Mouse (Mus musculus) hindbrain, embryonic 14.5 days (tissue): ENCODE measurements around the gene Il4. TPM values are rescaled to one million over a fixed set of nuclear protein-coding genes. Genes with fewer than 3 reads are reported as not detected.

ENCODE experiments used
- ATAC-seq: fragments of 200-750 bp; cut with Nextera tagmentation; 2 replicates; pipeline ENCODE4 v1.8.0; 2017; ENCODE audit warnings: moderate number of reproducible peaks, mild to moderate bottlenecking, moderate TSS enrichment, moderate library complexity; ENCODE audit not compliant: low FRiP score
- DNase-seq: peaks from one replicate; pipeline ENCODE4 v3.0.0-alpha.2; 2015; ENCODE audit warnings: low spot score
- H3K27ac ChIP-seq: fragments of 300-500 bp; sonication (generic); 2 replicates; pipeline ENCODE4 v1.5.1; 2014; ENCODE audit warnings: mild to moderate bottlenecking, moderate library complexity
- H3K27me3 ChIP-seq: fragments of 300-500 bp; sonication (generic); 2 replicates; pipeline ENCODE4 v1.6.1; 2014; ENCODE audit warnings: mild to moderate bottlenecking, low read length, mixed read lengths; ENCODE audit not compliant: control insufficient read depth, insufficient read depth
- H3K36me3 ChIP-seq: fragments of 300-500 bp; sonication (generic); replicated peaks from 2 replicates; pipeline ENCODE4 v1.6.1; 2014; ENCODE audit not compliant: control insufficient read depth, insufficient read depth
- H3K4me1 ChIP-seq: fragments of 300-500 bp; sonication (generic); replicated peaks from 2 replicates; pipeline ENCODE4 v1.6.1; 2014; ENCODE audit warnings: antibody characterized with exemption, low read length, mixed read lengths; ENCODE audit not compliant: control insufficient read depth, insufficient read depth
- H3K4me2 ChIP-seq: fragments of 300-500 bp; sonication (generic); replicated peaks from 2 replicates; pipeline ENCODE4 v1.6.1; 2014; ENCODE audit warnings: mild to moderate bottlenecking, moderate library complexity
- H3K4me3 ChIP-seq: fragments of 300-500 bp; sonication (generic); replicated peaks from 2 replicates; pipeline ENCODE4 v1.5.1; 2014; ENCODE audit warnings: mild to moderate bottlenecking, low read length
- H3K9ac ChIP-seq: fragments of 300-500 bp; sonication (generic); 2 replicates; pipeline ENCODE4 v1.6.1; 2014
- H3K9me3 ChIP-seq: fragments of 300-500 bp; sonication (generic); 2 replicates; pipeline ENCODE4 v1.6.1; 2016; ENCODE audit warnings: low read length; ENCODE audit not compliant: control insufficient read depth
- WGBS: fragments of 180-500 bp; shearing (Covaris S2); extraction: QIAGEN DNeasy Blood & Tissue Kit; methylation state at CpG from one replicate; pipeline ENCODE4 v1.1.7; 2014; 5-methylcytosine and 5-hydroxymethylcytosine counted together
- polyA plus RNA-seq: library from polyadenylated mRNA; unstranded; fragments of >200 nt; fragmentation: Nextera tagmentation; extraction: Ambion mirVana; gene quantifications from 2 replicates; pipeline ENCODE4 v1.2.1, GENCODE M21; 2014

The Il4 gene
- polyA plus RNA-seq, 1 experiment from 2014 or later = 8.5 TPM

DNA sequence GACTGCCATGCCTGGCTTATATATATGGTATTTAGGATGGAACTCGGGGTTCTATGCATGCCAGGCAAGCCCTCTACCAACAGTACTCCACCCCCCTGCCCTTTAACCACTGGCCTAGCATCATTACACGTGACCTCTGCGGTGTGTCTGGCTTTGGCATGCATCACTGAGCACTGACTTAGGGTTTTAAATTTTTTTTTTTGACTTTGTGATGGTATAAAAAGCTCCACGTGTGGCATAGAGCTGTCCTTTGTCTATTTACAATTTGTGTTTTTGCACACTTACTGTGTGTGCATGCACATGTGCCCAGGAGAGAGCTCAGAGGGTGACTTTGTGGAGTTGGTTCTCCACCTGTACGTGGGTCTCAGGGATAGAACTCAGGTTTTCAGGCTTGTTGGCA, 25.5 kb upstream of the Il4 start:
- H3K27me3 ChIP-seq = no peaks in the 10 kb centered on the region
- H3K27ac ChIP-seq = no peak overlapping the region
- no peak overlapping the region for H3K4me3 ChIP-seq
- no peak overlapping the region for H3K4me2 ChIP-seq
- no peaks in the 10 kb centered on the region for H3K4me1 ChIP-seq
- H3K9me3 ChIP-seq = no peaks in the 10 kb centered on the region
- no peak overlapping the region for H3K9ac ChIP-seq
- no peaks in the 10 kb centered on the region for H3K36me3 ChIP-seq
- WGBS = 73% methylated on average over 5 of the region's 5 CpGs
- DNase-seq (no peak), ATAC-seq (no peak)

DNA sequence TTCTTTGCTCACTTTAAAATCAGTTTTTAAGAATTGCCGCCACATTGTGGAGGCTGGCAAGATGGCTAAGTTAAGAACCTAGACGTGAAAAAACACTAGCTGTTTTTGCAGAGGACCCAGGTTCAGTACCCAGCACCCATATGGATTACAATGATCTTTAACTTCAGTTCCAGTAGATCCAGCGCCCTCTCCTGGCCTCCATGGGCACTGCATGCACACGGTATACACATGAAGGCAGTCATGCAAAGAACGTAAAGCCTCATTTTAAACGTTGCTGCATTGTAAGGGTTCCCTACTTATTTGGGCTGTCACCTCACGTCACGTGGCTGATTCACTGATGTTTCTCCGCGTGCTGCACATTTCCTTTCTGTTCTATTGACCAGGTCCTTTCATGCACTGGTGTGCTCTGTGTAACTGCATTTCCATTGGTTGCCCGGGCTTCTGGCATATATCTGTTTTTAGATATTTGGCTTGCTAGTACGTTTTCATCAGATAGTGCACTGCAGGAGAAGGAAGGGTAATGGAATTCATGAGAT, 24.3 kb upstream of the Il4 start:
- Histone ChIP-seq H3K4me2 (no peak overlapping the region), H3K27me3 (no peaks in the 10 kb centered on the region), H3K36me3 (no peaks in the 10 kb centered on the region), H3K27ac (no peak overlapping the region), H3K4me3 (no peak overlapping the region), H3K9ac (no peak overlapping the region), H3K4me1 (no peaks in the 10 kb centered on the region), H3K9me3 (no peaks in the 10 kb centered on the region)
- WGBS = 79% methylated on average over 12 of the region's 12 CpGs
- ATAC-seq = no peak
- DNase-seq = no peak

DNA sequence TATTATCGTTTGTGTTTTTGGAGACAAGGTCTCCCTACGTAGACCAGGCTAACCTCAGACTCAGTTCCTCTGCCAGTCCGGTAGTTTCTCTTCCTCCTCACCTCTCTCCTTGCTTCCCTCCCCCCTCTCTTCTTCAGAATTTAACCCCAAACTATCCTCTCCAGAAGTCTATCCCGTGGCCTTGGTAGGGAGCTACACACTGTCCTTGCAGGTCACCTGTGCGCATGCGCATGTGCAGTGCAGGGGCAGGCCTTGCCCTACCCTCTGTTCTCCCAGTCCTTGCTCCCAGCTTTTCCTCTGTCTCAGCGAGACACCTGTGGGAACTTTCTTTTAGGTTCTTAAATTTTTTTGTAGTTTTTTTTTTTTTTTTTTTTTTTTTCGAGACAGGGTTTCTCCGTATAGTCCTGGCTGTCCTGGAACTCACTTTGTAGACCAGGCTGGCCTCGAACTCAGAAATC, 19.4 kb upstream of the Il4 start:
- ATAC-seq (no peak), DNase-seq (no peak)
- Histone ChIP-seq H3K27ac (no peak overlapping the region), H3K36me3 (no peaks in the 10 kb centered on the region), H3K27me3 (peaks cover 19% of the 10 kb centered on the region), H3K9me3 (no peaks in the 10 kb centered on the region), H3K4me3 (no peak overlapping the region), H3K4me1 (no peaks in the 10 kb centered on the region), H3K9ac (no peak overlapping the region), H3K4me2 (no peak overlapping the region)
- WGBS = 86% methylated on average over 9 of the region's 10 CpGs

DNA sequence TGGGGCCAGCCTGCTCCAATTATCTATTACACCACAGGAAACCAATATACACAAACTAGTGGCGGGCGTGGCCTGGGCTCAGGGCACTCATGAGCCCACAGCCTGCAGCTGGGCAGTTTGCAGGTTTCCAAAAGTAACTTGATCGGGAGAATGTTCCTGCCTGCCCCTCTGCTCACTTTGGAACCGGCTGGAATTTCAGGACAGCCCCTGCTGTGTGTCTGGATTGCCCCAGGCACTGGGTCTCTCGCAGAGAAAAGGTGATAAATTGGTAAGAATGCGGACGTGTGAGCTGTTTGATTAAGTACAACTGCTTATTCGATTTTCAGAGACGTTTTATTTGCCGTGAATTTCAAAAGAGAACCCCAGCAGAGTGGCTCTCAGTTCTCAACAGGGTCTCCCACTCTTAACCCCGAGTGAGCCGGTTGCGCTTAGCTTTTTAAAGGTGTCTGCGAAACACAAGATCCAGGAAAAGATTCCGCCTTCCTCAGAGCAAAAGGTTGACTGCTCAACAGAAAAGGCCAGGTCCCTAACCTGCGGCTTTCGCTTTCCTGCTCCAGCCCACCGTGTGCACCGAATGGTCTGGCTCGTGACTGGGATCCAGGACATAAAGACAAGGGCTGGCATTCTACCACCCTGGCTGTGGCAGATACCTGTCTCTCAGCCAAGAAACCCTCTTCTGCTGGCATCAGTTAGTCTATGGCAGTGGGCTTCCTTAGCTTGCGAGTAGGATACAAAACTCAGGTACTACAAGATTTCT, 18.8 kb upstream of the Il4 start:
- H3K27ac ChIP-seq = no peak overlapping the region
- ATAC-seq = no peak
- DNase-seq = no peak

DNA sequence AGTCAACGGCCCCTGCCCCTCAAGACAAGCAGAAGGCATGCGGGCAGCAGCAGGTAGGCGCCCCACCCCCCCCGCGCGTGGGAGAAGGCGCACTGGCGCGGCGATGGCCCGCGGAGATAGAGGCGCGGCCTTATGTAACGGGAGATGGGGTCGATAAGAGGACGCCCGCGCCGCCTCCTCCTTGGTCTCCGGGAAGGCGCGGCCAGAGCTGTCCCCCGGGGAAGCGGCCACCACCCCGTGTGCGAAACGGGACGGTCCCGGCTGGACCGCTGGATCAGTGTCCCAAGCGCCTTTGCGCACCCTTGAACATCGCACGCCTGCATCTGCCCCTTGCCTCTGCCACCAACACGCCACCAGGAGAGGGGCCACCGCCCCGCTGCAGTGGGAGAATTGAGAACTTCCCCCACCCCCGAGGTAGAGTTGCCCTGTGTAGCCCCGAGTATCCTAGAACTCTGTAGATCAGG, 17.7 kb upstream of the Il4 start:
- ATAC-seq (no peak), DNase-seq (no peak)
- Histone ChIP-seq H3K4me3 (peak overlapping the region; percentile 28), H3K27ac (no peak overlapping the region), H3K9ac (peak overlapping the region; percentile 26; the same call in 1 of the 2 replicates), H3K4me2 (peak overlapping the region; percentile 59), H3K27me3 (peaks cover 19% of the 10 kb centered on the region), H3K36me3 (no peaks in the 10 kb centered on the region), H3K9me3 (no peaks in the 10 kb centered on the region), H3K4me1 (no peaks in the 10 kb centered on the region)
- WGBS = 2% methylated on average over 40 of the region's 40 CpGs

More for the DNA sequence above, 18.8 kb upstream of the Il4 start:
- no peak overlapping the region for H3K4me3 ChIP-seq
- no peaks in the 10 kb centered on the region for H3K36me3 ChIP-seq
- H3K9ac ChIP-seq = no peak overlapping the region
- H3K27me3 ChIP-seq = peaks cover 19% of the 10 kb centered on the region
- no peak overlapping the region for H3K4me2 ChIP-seq
- H3K4me1 ChIP-seq = no peaks in the 10 kb centered on the region
- no peaks in the 10 kb centered on the region for H3K9me3 ChIP-seq
- WGBS = 24% methylated on average over 21 of the region's 21 CpGs

DNA sequence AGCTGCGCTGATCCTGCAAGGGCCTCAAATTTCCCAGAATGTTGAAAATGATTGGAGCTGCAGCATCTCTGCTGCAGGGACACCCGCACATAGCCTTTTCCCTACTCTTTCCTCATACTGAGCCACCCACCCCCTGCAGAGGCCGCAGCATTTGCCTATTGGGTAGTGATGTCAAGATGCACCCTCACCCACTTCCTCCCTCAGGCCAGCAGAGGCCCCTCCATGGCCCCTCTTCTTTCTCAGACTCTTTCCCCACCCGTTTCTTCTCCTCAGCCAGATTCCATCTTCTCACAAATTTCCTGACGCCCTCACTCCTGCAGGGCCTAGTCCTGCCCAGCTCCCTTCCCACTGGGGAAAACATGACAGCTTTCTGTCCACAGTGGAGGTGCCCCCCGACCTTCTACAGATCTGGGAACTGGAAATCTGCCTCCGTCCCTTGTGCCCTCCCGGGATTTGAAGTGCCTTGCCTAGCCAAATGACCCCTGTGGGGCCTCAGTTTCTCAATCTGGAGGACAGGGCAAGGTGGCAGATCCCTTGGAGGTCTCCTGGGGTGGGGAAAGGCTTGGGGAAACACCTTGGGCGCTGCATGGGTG, 17.2 kb upstream of the Il4 start:
- Histone ChIP-seq H3K4me3 (peak overlapping the region; percentile 28), H3K27ac (no peak overlapping the region), H3K36me3 (no peaks in the 10 kb centered on the region), H3K9ac (peak overlapping the region; percentile 26; the same call in 1 of the 2 replicates), H3K4me1 (no peaks in the 10 kb centered on the region), H3K4me2 (peak overlapping the region; percentile 59), H3K9me3 (no peaks in the 10 kb centered on the region), H3K27me3 (peaks cover 19% of the 10 kb centered on the region)
- no peak for DNase-seq
- ATAC-seq = no peak
- WGBS = 38% methylated on average over 9 of the region's 9 CpGs

DNA sequence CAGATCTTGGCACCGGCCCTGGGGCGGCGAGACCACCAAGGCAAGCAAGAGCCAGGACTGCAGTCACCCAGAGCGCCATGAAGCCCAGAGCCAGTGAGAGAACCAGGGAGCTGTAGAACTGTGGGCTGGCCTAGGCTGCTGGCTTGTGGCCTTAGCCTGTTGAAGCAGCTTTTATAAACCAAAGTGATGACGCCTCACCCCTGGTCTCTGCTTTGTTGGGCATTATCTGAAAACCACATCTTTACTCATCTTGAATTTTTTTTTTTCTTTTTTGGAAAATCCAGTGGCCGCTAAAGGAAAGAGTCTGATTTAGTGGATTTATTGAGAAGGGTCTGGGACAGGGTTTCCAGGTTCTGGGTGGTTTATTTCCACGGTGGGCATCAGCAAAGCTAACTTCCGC, 16.1 kb upstream of the Il4 start, which contains the start of gene Il13:
Il13 (minus strand) TSS at position 147 of the 400 bp plus-strand sequence.
- no peak within 1 kb of the TSS for H3K27ac ChIP-seq
- no peak for DNase-seq
- H3K4me3 ChIP-seq = no peak within 1 kb of the TSS
- H3K27me3 ChIP-seq = peaks cover 19% of the 10 kb centered on the region
- no peaks in the 10 kb centered on the region for H3K9me3 ChIP-seq
- no peak within 1 kb of the TSS for H3K9ac ChIP-seq
- H3K4me2 ChIP-seq = no peak within 1 kb of the TSS
- H3K4me1 ChIP-seq = no peaks in the 10 kb centered on the region
- H3K36me3 ChIP-seq = no peaks in the 10 kb centered on the region
- ATAC-seq = no peak
- WGBS = 94% methylated on average over 8 of the region's 8 CpGs

DNA sequence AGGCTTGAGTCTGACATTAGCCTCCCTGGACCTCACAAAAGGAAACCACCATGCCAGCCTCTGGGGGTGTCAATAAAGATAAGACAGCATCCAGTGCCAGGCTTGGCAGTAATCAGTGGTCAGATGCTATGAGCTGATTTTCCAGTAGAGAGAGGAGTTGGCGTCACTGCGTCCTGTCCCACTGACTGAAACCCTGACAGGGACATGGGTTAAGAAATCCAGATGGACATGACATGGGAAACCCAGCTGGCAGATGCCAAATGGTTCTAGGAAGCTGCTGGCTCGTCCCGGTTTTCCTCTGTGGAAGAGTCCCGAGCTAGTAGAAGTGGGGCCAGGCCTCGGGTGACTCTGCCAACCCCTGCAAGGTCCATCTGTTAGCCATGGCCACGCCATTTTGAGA, 15.2 kb upstream of the Il4 start:
- 84% methylated on average over 7 of the region's 7 CpGs for WGBS
- H3K27ac ChIP-seq = no peak overlapping the region
- no peaks in the 10 kb centered on the region for H3K4me1 ChIP-seq
- H3K36me3 ChIP-seq = no peaks in the 10 kb centered on the region
- peaks cover 19% of the 10 kb centered on the region for H3K27me3 ChIP-seq
- H3K9ac ChIP-seq = no peak overlapping the region
- H3K4me3 ChIP-seq = no peak overlapping the region
- no peak overlapping the region for H3K4me2 ChIP-seq
- ATAC-seq (no peak), DNase-seq (no peak)
- no peaks in the 10 kb centered on the region for H3K9me3 ChIP-seq

DNA sequence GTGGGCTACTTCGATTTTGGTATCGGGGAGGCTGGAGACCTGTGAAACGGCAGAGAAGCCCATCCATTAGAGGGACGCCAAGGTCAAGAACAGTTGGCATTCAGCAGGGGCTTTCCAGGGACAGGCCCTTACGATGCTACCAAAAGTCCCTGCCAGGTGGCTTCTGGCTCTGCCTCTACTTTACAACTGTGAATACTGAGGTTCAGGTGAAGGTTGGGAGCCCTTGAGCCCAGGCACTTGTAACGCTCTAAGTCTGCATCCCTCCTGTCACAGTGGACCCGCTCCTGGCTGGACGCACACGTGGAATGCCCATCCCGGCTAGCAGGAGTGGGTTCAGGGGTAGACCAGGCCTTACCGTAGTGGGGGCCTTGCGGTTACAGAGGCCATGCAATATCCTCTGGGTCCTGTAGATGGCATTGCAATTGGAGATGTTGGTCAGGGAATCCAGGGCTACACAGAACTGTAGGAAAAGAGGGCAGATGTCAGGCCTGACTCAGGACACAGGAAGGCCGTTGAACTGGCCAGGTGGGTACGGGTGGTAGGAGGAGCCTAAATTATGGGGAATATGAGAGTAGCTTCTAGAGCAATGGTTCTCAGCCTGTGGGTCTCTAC, 13.8 kb upstream of the Il4 start:
- DNase-seq = no peak
- no peak for ATAC-seq
- no peak overlapping the region for H3K4me2 ChIP-seq

More for the DNA sequence above, 13.8 kb upstream of the Il4 start:
- WGBS = 68% methylated on average over 14 of the region's 14 CpGs
- no peaks in the 10 kb centered on the region for H3K4me1 ChIP-seq
- no peak overlapping the region for H3K9ac ChIP-seq
- no peaks in the 10 kb centered on the region for H3K36me3 ChIP-seq
- no peak overlapping the region for H3K27ac ChIP-seq
- no peaks in the 10 kb centered on the region for H3K9me3 ChIP-seq
- peaks cover 19% of the 10 kb centered on the region for H3K27me3 ChIP-seq
- no peak overlapping the region for H3K4me3 ChIP-seq
